Mouse (Mus musculus) induced T-regulatory cell, adult 2 months (primary cell): ENCODE results near the gene Dnajb6.

ENCODE experiments used
- DNase-seq: peaks from one replicate; pipeline ENCODE4 v3.0.0-alpha.2; 2012; ENCODE audit warnings: low read depth

The Dnajb6 gene

DNA sequence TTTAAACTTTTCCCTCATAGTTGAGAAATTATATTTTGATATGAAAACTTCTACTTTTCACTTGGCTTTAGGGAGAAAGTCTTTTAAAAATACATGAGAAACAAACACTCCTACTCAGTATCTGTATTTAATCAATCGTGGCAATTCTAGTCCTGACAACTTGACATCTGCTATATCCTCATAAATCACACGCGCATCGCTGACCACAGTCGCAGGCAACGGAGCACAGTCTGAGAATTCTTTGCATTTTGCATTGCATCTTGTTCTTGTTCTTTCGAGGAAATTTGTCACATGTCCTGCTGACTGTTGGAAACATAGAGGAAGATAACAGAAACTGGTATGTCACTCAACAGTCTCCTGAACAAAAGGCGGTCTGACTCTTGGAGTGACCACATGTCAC is 116.9 kb downstream of the Dnajb6 start:
- DNase-seq, result no peak

GRCm38 (mm10) chr5:29853035-29853434 is 117.5 kb downstream of the Dnajb6 start:
- no peak for DNase-seq

GRCm38 (mm10) chr5:29854376-29854775 is 118.9 kb downstream of the Dnajb6 start:
- no peak for DNase-seq

DNA sequence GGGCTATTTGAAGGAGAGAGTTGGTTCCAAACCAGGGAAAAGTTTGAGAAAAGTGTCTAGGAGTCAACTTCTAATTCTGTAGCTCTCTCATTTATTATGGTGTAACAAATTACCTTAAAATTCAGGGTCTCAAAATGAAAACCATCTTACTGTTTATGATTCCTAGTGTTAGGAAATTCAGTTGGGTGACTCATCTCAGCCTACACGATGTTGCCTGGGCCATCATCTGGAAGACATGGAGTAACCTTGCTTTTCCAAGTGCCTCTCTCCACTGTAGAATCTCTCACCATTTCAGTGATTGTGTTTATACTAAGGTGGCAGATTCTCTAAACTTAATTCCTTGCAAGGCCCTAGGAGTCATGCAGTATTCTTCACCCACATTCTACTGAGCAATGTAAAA is 119.5 kb downstream of the Dnajb6 start:
- DNase-seq, result no peak

GRCm38 (mm10) chr5:29861522-29861921 is 126.0 kb downstream of the Dnajb6 start:
- no peak for DNase-seq

- DNase-seq, result no peak
Observed at GRCm38 (mm10) chr5:29862388-29862787, 126.9 kb downstream of the Dnajb6 start.

DNA sequence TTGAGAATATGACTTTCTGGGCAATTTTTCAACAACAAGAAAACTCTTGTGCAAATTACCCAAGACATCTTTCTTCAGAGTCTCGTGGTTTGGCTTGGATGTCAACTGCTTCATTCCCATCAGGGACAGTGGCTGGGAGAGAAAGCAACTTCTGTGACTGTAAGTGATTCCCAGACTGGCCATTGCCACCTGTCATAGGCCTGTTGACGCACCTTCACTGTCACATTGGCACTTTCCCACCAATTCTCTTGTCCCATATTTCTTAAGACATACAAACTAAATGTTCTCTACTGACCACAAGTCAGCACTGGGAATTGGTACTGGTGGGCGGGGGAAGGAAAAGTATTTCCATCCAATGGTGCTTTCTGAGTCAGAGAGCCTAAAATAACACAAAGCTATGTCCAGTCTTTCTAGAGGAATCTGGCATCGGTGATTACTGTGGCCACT is 128.8 kb downstream of the Dnajb6 start:
- DNase-seq, result no peak

GRCm38 (mm10) chr5:29864994-29865393 is 129.5 kb downstream of the Dnajb6 start:
- DNase-seq, result no peak
